Mouse (Mus musculus) neural tube, embryonic 12.5 days (tissue): ENCODE measurements around the gene Agbl4. TPM values are rescaled to one million over a fixed set of nuclear protein-coding genes. Genes with fewer than 3 reads are reported as not detected.

ENCODE experiments used
- ATAC-seq: fragments of 200-750 bp; cut with Nextera tagmentation; 2 replicates; pipeline ENCODE4 v1.8.0; 2017; ENCODE audit warnings: low read depth, mild to moderate bottlenecking, moderate TSS enrichment, moderate library complexity; ENCODE audit not compliant: low FRiP score
- H3K27ac ChIP-seq: fragments of 300-500 bp; sonication (generic); 2 replicates; pipeline ENCODE4 v1.5.1; 2016
- H3K27me3 ChIP-seq: fragments of 300-500 bp; sonication (generic); replicated peaks from 2 replicates; pipeline ENCODE4 v1.6.1; 2016; ENCODE audit warnings: mild to moderate bottlenecking
- H3K36me3 ChIP-seq: fragments of 300-500 bp; sonication (generic); 2 replicates; pipeline ENCODE4 v1.6.1; 2016; ENCODE audit warnings: mild to moderate bottlenecking
- H3K4me1 ChIP-seq: fragments of 300-500 bp; sonication (generic); 2 replicates; pipeline ENCODE4 v1.6.1; 2016
- H3K4me2 ChIP-seq: fragments of 300-500 bp; sonication (generic); replicated peaks from 2 replicates; pipeline ENCODE4 v1.6.1; 2016; ENCODE audit warnings: mild to moderate bottlenecking
- H3K4me3 ChIP-seq: fragments of 300-500 bp; sonication (generic); 2 replicates; pipeline ENCODE4 v1.5.1; 2016
- H3K9ac ChIP-seq: fragments of 300-500 bp; sonication (generic); 2 replicates; pipeline ENCODE4 v1.6.1; 2016; ENCODE audit warnings: mild to moderate bottlenecking
- H3K9me3 ChIP-seq: fragments of 300-500 bp; sonication (generic); 2 replicates; pipeline ENCODE4 v1.6.1; 2016; ENCODE audit warnings: mild to moderate bottlenecking
- WGBS: fragments of 180-500 bp; shearing (Covaris S2); methylation state at CpG from one replicate; pipeline ENCODE4 v1.1.7; 2016; 5-methylcytosine and 5-hydroxymethylcytosine counted together
- polyA plus RNA-seq: library from polyadenylated mRNA; unstranded; fragments of >200 nt; fragmentation: Nextera tagmentation; extraction: Ambion mirVana; gene quantifications from 2 replicates; pipeline ENCODE4 v1.2.1, GENCODE M21; 2016

Agbl4 gene
- 1.5 TPM in 2 replicates for polyA plus RNA-seq

DNA sequence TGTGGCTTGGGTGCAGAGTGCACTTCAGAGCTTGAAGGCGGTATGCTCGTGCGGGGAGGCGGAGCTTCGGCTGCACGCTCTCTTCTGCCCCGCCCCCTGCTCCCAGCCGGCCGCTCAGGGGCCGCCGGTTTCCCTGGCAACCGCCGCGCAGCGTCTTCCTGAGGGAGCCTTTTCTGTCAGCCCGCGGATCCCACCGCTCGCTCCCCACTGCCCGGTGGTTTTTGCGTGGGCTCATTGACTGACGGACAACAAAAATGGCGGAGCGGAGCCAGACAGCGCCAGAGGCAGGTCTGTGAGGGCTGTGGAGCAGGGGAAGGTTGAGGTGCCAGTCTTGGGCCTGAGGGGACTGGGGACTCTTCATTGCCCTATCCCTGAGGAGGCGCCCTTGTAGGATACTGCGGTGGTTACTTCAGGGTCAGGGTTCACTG lies at the start of gene Agbl4:
Gene Agbl4, plus strand, starts transcription at position 44 of the 428 bp plus-strand sequence.
- Histone ChIP-seq H3K4me1 (0 out of 2 replicates have a peak, but pooled peaks cover 11% of the 10 kb centered on the region), H3K27me3 (no peaks in the 10 kb centered on the region), H3K4me3 (peak within 1 kb of the TSS; percentile 54), H3K4me2 (peak within 1 kb of the TSS; percentile 67), H3K27ac (no peak within 1 kb of the TSS), H3K36me3 (no peaks in the 10 kb centered on the region), H3K9me3 (no peaks in the 10 kb centered on the region), H3K9ac (peak within 1 kb of the TSS; percentile 51)
- WGBS: under 1% methylated on average over 27 of the region's 27 CpGs
- peak; percentile 99 for ATAC-seq

GRCm38 (mm10) chr4:110350856-110351177 lies 46.6 kb upstream of the Agbl4 start:
- Histone ChIP-seq H3K9me3 (no peaks in the 10 kb centered on the region), H3K4me1 (no peaks in the 10 kb centered on the region), H3K27me3 (no peaks in the 10 kb centered on the region), H3K36me3 (no peaks in the 10 kb centered on the region), H3K4me3 (peak overlapping the region; percentile 50), H3K27ac (no peak overlapping the region), H3K4me2 (peak overlapping the region; percentile 68), H3K9ac (peak overlapping the region; percentile 69)
- WGBS: 11% methylated on average over 6 of the region's 6 CpGs
- no peak; the same call in 1 of the 2 replicates for ATAC-seq

- no peaks in the 10 kb centered on the region for H3K9me3 ChIP-seq
- ATAC-seq: peak; percentile 96
- WGBS: under 1% methylated on average over 74 of the region's 75 CpGs
- no peaks in the 10 kb centered on the region for H3K4me1 ChIP-seq
- no peaks in the 10 kb centered on the region for H3K27me3 ChIP-seq
- H3K27ac ChIP-seq: peak within 1 kb of the TSS; percentile 67
- no peaks in the 10 kb centered on the region for H3K36me3 ChIP-seq
- peak within 1 kb of the TSS; percentile 50 for H3K4me3 ChIP-seq
- peak within 1 kb of the TSS; percentile 68 for H3K4me2 ChIP-seq
- peak within 1 kb of the TSS; percentile 69 for H3K9ac ChIP-seq
These were observed 46.1 kb upstream of the Agbl4 start, which contains the start of gene Elavl4 for GRCm38 (mm10) chr4:110351178-110352000. Gene Elavl4, minus strand, starts transcription at chr4:110351909.

DNA sequence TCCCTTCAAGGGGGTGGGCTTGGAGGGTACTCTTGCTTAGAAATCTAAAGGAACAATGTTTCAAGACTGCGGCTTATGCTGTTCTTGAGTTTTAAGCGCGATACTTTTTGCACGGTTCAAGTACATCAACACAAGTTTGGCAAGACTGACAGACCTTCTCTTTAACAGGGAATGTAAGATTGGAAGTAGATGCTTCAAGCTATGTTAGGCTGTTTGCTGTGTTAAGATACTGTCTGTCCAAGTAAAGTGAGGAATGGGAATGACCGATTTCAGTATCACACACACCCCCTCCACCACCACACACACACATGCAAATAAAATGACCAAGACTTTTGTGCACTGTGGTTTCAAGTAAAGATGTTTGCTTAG lies 45.5 kb upstream of the Agbl4 start:
- Histone ChIP-seq H3K27ac (peak overlapping the region; percentile 67; the same call in 1 of the 2 replicates), H3K9me3 (no peaks in the 10 kb centered on the region), H3K36me3 (no peaks in the 10 kb centered on the region), H3K9ac (no peak overlapping the region), H3K4me1 (no peaks in the 10 kb centered on the region), H3K4me2 (peak overlapping the region; percentile 68), H3K27me3 (no peaks in the 10 kb centered on the region), H3K4me3 (peak overlapping the region; percentile 50)
- WGBS: 14% methylated on average over 5 of the region's 5 CpGs
- peak; percentile 35 for ATAC-seq

GRCm38 (mm10) chr4:110360568-110360967 lies 36.9 kb upstream of the Agbl4 start:
- Histone ChIP-seq H3K4me3 (no peak overlapping the region), H3K36me3 (no peaks in the 10 kb centered on the region), H3K27ac (no peak overlapping the region), H3K9ac (no peak overlapping the region), H3K4me2 (no peak overlapping the region), H3K4me1 (no peaks in the 10 kb centered on the region), H3K27me3 (no peaks in the 10 kb centered on the region), H3K9me3 (no peaks in the 10 kb centered on the region)
- peak; percentile 66 for ATAC-seq
- WGBS: 67% methylated on average over 2 of the region's 2 CpGs

GRCm38 (mm10) chr4:110396221-110396620 lies 1.2 kb upstream of the Agbl4 start:
- WGBS: 85% methylated on average over 5 of the region's 5 CpGs
- no peak overlapping the region for H3K27ac ChIP-seq
- H3K27me3 ChIP-seq: no peaks in the 10 kb centered on the region
- H3K9ac ChIP-seq: no peak overlapping the region
- no peak overlapping the region for H3K4me2 ChIP-seq
- H3K36me3 ChIP-seq: no peaks in the 10 kb centered on the region
- ATAC-seq: no peak
- H3K4me3 ChIP-seq: no peak overlapping the region
- 0 out of 2 replicates have a peak, but pooled peaks cover 11% of the 10 kb centered on the region for H3K4me1 ChIP-seq
- H3K9me3 ChIP-seq: no peaks in the 10 kb centered on the region

GRCm38 (mm10) chr4:110420306-110420705 lies 22.8 kb downstream of the Agbl4 start:
- Histone ChIP-seq H3K27ac (no peak overlapping the region), H3K9me3 (no peaks in the 10 kb centered on the region), H3K4me3 (no peak overlapping the region), H3K4me2 (no peak overlapping the region), H3K27me3 (no peaks in the 10 kb centered on the region), H3K4me1 (no peaks in the 10 kb centered on the region), H3K36me3 (no peaks in the 10 kb centered on the region), H3K9ac (no peak overlapping the region)
- 79% methylated on average over 2 of the region's 2 CpGs for WGBS
- ATAC-seq: no peak

DNA sequence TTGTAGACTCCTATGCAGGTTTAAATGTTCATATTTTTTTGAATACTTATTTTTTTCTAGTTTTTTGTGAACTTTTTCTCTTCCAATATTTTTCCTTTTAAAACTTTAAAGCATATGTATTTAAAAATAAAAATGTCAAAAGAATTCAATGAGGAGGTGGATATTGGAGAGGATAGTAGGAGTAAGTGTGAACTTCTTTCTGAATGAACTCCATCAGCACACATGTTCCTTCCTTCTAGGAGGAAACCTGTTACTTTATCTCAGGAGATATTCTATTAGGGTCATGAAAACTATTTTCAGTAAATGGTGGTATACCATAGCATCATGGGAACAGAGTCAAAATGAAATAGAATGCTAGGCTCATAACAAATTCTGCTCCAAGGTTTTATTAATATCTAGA lies 30.2 kb downstream of the Agbl4 start:
- Histone ChIP-seq H3K27me3 (no peaks in the 10 kb centered on the region), H3K36me3 (no peaks in the 10 kb centered on the region), H3K4me3 (no peak overlapping the region), H3K9ac (no peak overlapping the region), H3K4me2 (no peak overlapping the region), H3K4me1 (no peaks in the 10 kb centered on the region), H3K27ac (no peak overlapping the region), H3K9me3 (no peaks in the 10 kb centered on the region)
- no peak for ATAC-seq

DNA sequence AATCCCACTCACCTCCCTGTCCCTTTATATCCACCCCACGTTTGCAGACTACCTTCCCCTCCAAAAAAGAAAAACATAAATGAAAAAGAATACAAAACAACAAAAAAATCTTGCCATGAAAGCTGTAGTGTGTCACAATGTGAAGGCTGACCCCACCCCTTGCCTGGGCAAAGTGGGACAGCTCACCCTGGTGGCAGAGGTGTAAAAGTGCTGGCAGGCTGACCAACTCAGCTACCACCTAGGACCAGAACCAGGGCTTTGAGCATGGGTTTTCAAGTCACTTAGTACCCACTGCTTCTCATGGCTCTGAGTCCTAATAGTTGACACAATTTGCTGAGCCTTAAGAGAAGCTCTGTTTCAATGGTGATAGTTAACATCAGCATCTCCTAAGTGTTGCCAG lies 96.9 kb downstream of the Agbl4 start:
- WGBS: 55% methylated on average over 1 of the region's 1 CpGs
- no peak for ATAC-seq

DNA sequence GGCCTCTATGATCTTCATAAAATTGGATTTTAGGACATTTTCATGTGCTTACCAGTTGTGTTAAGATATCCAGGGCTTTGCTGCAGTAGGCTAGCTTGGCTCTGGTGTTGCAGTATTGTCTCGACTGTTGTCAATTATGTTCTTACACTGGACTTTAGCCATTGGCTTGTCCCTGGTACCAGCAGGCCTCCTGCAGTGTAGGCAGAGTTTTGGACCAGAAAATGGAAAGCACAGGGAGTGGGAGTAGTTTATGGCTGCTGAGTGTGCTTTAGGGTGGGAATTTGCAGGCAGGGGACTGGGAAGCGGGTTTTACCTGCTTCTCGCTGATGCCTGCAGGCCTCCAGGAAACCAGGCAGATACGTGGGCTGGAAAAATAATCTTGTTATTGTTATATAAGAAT lies 132.3 kb downstream of the Agbl4 start:
- no peak overlapping the region for H3K9ac ChIP-seq
- no peak overlapping the region for H3K27ac ChIP-seq
- no peak overlapping the region for H3K4me2 ChIP-seq
- H3K4me1 ChIP-seq: no peaks in the 10 kb centered on the region
- no peaks in the 10 kb centered on the region for H3K36me3 ChIP-seq
- H3K27me3 ChIP-seq: no peaks in the 10 kb centered on the region
- 79% methylated on average over 4 of the region's 4 CpGs for WGBS
- H3K4me3 ChIP-seq: no peak overlapping the region
- no peaks in the 10 kb centered on the region for H3K9me3 ChIP-seq
- ATAC-seq: no peak

More for the DNA sequence above, 96.9 kb downstream of the Agbl4 start:
- no peaks in the 10 kb centered on the region for H3K9me3 ChIP-seq
- no peaks in the 10 kb centered on the region for H3K27me3 ChIP-seq
- no peak overlapping the region for H3K9ac ChIP-seq
- H3K4me2 ChIP-seq: no peak overlapping the region
- no peak overlapping the region for H3K27ac ChIP-seq
- no peaks in the 10 kb centered on the region for H3K36me3 ChIP-seq
- no peak overlapping the region for H3K4me3 ChIP-seq
- H3K4me1 ChIP-seq: no peaks in the 10 kb centered on the region

GRCm38 (mm10) chr4:110549223-110549622 lies 151.8 kb downstream of the Agbl4 start:
- Histone ChIP-seq H3K27me3 (no peaks in the 10 kb centered on the region), H3K4me2 (no peak overlapping the region), H3K4me3 (no peak overlapping the region), H3K9ac (no peak overlapping the region), H3K9me3 (no peaks in the 10 kb centered on the region), H3K36me3 (no peaks in the 10 kb centered on the region), H3K4me1 (no peaks in the 10 kb centered on the region), H3K27ac (no peak overlapping the region)
- ATAC-seq: no peak
- 79% methylated on average over 3 of the region's 3 CpGs for WGBS

DNA sequence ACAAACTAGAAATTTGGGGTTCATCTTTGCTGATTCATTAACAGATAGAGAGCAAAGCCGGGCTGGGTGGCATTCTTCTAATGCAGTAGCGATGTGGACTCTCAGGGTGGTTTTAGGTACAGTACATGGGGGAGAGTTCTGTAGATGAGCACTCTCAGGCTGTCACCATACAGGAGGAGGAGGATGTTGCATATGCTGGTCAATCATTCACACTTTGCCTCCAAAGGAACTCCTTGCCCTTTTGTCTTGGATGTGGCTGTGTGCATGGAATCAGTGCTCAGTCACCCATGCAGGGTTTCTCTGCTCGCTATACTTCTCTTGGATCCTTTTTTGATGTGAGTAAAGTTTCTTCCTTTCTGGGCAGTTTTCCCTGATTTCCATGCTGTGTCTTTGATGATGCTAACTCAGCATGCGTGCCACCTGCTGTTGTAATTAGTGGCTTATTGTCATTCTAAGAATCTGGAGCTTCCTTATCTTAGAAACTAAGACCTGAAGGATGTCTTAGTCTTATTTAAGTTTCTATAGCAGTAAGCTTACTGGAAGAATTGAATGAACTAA lies 200.3 kb downstream of the Agbl4 start:
- WGBS: 36% methylated on average over 4 of the region's 4 CpGs
- H3K27me3 ChIP-seq: no peaks in the 10 kb centered on the region
- H3K27ac ChIP-seq: no peak overlapping the region
- no peak for ATAC-seq
- no peaks in the 10 kb centered on the region for H3K4me1 ChIP-seq
- no peak overlapping the region for H3K9ac ChIP-seq
- H3K4me3 ChIP-seq: no peak overlapping the region
- no peaks in the 10 kb centered on the region for H3K9me3 ChIP-seq
- no peak overlapping the region for H3K4me2 ChIP-seq
- H3K36me3 ChIP-seq: no peaks in the 10 kb centered on the region
